Mouse (Mus musculus) embryonic facial prominence, embryonic 11.5 days (tissue): ENCODE results near the gene Fat1. TPM values are rescaled to one million over a fixed set of nuclear protein-coding genes. Genes with fewer than 3 reads are reported as not detected.

Source experiments
- ATAC-seq: fragments of 200-750 bp; cut with Nextera tagmentation; replicated peaks from 2 replicates; pipeline ENCODE4 v1.8.0; 2017; ENCODE audit warnings: low read depth; ENCODE audit not compliant: insufficient number of reproducible peaks, low FRiP score, low TSS enrichment
- DNase-seq: peaks from one replicate; pipeline ENCODE4 v3.0.0-alpha.2; 2015; ENCODE audit warnings: low spot score
- H3K27ac ChIP-seq: fragments of 300-500 bp; sonication (generic); replicated peaks from 2 replicates; pipeline ENCODE4 v1.5.1; 2014; ENCODE audit warnings: mild to moderate bottlenecking, low read depth, low read length, control low read depth
- H3K27me3 ChIP-seq: fragments of 300-500 bp; sonication (generic); 2 replicates; pipeline ENCODE4 v1.6.1; 2014; ENCODE audit warnings: mild to moderate bottlenecking, low read length, moderate library complexity, mixed read lengths; ENCODE audit not compliant: control insufficient read depth, insufficient read depth
- H3K36me3 ChIP-seq: fragments of 300-500 bp; sonication (generic); replicated peaks from 2 replicates; pipeline ENCODE4 v1.6.1; 2014; ENCODE audit warnings: low read depth, mild to moderate bottlenecking, low read length, moderate library complexity, mixed read lengths; ENCODE audit not compliant: control insufficient read depth, insufficient read depth
- H3K4me1 ChIP-seq: fragments of 300-500 bp; sonication (generic); 2 replicates; pipeline ENCODE4 v1.6.1; 2014; ENCODE audit warnings: low read length, mixed read lengths; ENCODE audit not compliant: control insufficient read depth, insufficient read depth
- H3K4me2 ChIP-seq: fragments of 300-500 bp; sonication (generic); 2 replicates; pipeline ENCODE4 v1.6.1; 2014; ENCODE audit warnings: low read depth, mild to moderate bottlenecking, control low read depth, low read length, moderate library complexity
- H3K4me3 ChIP-seq: fragments of 300-500 bp; sonication (generic); 2 replicates; pipeline ENCODE4 v1.5.1; 2014; ENCODE audit warnings: low read depth, low read length, control low read depth
- H3K9ac ChIP-seq: fragments of 300-500 bp; sonication (generic); replicated peaks from 2 replicates; pipeline ENCODE4 v1.6.1; 2014; ENCODE audit warnings: mild to moderate bottlenecking, control low read depth, low read length
- H3K9me3 ChIP-seq: fragments of 300-500 bp; sonication (generic); replicated peaks from 2 replicates; pipeline ENCODE4 v1.6.1; 2016; ENCODE audit warnings: mild to moderate bottlenecking, low read length, inconsistent platforms, mixed read lengths; ENCODE audit not compliant: control insufficient read depth
- whole genome bisulfite sequencing: fragments of 180-500 bp; shearing (Covaris S2); extraction: QIAGEN DNeasy Blood & Tissue Kit; methylation state at CpG from one replicate; pipeline ENCODE4 v1.1.7; 2014; 5-methylcytosine and 5-hydroxymethylcytosine counted together
- polyA plus RNA-seq: library from polyadenylated mRNA; unstranded; fragments of >200 nt; fragmentation: Nextera tagmentation; extraction: Ambion mirVana; gene quantifications from 2 replicates; pipeline ENCODE4 v1.2.1, GENCODE M21; 2014

The Fat1 gene
- polyA plus RNA-seq, 1 experiment from 2014 or later, result 34.4 TPM

- Histone ChIP-seq H3K9ac (no peak overlapping the region), H3K36me3 (peaks cover 6% of the 10 kb centered on the region)
These were observed 78.6 kb downstream of the Fat1 start for GRCm38 (mm10) chr8:45013852-45014251.

GRCm38 (mm10) chr8:45014498-45015067 lies 79.3 kb downstream of the Fat1 start:
- Histone ChIP-seq H3K4me2 (no peak overlapping the region), H3K36me3 (peaks cover 6% of the 10 kb centered on the region), H3K27me3 (no peaks in the 10 kb centered on the region), H3K4me3 (no peak overlapping the region), H3K9ac (no peak overlapping the region), H3K4me1 (no peaks in the 10 kb centered on the region), H3K27ac (no peak overlapping the region), H3K9me3 (no peaks in the 10 kb centered on the region)
- DNase-seq (no peak), ATAC-seq (no peak)
- 89% methylated on average over 11 of the region's 11 CpGs for WGBS

More at GRCm38 (mm10) chr8:45013852-45014251, 78.6 kb downstream of the Fat1 start:
- Histone ChIP-seq H3K27ac (no peak overlapping the region), H3K9me3 (no peaks in the 10 kb centered on the region), H3K4me3 (no peak overlapping the region), H3K4me1 (no peaks in the 10 kb centered on the region), H3K27me3 (no peaks in the 10 kb centered on the region), H3K4me2 (no peak overlapping the region)
- 92% methylated on average over 8 of the region's 8 CpGs for WGBS
- DNase-seq (no peak), ATAC-seq (no peak)

GRCm38 (mm10) chr8:45015876-45016275 lies 80.6 kb downstream of the Fat1 start:
- H3K9ac ChIP-seq, result no peak overlapping the region
- WGBS, result 92% methylated on average over 8 of the region's 8 CpGs
- H3K36me3 ChIP-seq, result no peaks in the 10 kb centered on the region

GRCm38 (mm10) chr8:45019241-45019640 lies 84.0 kb downstream of the Fat1 start:
- no peak overlapping the region for H3K27ac ChIP-seq
- ATAC-seq (no peak), DNase-seq (no peak)
- no peaks in the 10 kb centered on the region for H3K27me3 ChIP-seq
- H3K4me1 ChIP-seq, result no peaks in the 10 kb centered on the region
- H3K4me2 ChIP-seq, result no peak overlapping the region
- H3K9me3 ChIP-seq, result no peaks in the 10 kb centered on the region
- WGBS, result 80% methylated on average over 5 of the region's 5 CpGs
- H3K4me3 ChIP-seq, result no peak overlapping the region
- no peak overlapping the region for H3K9ac ChIP-seq
- H3K36me3 ChIP-seq, result peaks cover 13% of the 10 kb centered on the region

More at GRCm38 (mm10) chr8:45015876-45016275, 80.6 kb downstream of the Fat1 start:
- Histone ChIP-seq H3K4me3 (no peak overlapping the region), H3K9me3 (no peaks in the 10 kb centered on the region), H3K27ac (no peak overlapping the region), H3K4me2 (no peak overlapping the region), H3K4me1 (no peaks in the 10 kb centered on the region), H3K27me3 (no peaks in the 10 kb centered on the region)
- no peak for DNase-seq
- no peak for ATAC-seq

- H3K4me3 ChIP-seq, result no peak overlapping the region
- H3K36me3 ChIP-seq, result peaks cover 22% of the 10 kb centered on the region
- no peaks in the 10 kb centered on the region for H3K4me1 ChIP-seq
- H3K27me3 ChIP-seq, result no peaks in the 10 kb centered on the region
- DNase-seq, result no peak
- 80% methylated on average over 5 of the region's 5 CpGs for WGBS
- ATAC-seq, result no peak
- no peak overlapping the region for H3K9ac ChIP-seq
- H3K9me3 ChIP-seq, result no peaks in the 10 kb centered on the region
- H3K27ac ChIP-seq, result no peak overlapping the region
- H3K4me2 ChIP-seq, result no peak overlapping the region
These were observed 85.9 kb downstream of the Fat1 start for GRCm38 (mm10) chr8:45021171-45021570.

- Histone ChIP-seq H3K27ac (no peak overlapping the region), H3K9ac (no peak overlapping the region), H3K27me3 (no peaks in the 10 kb centered on the region), H3K4me1 (no peaks in the 10 kb centered on the region), H3K9me3 (no peaks in the 10 kb centered on the region), H3K4me3 (no peak overlapping the region), H3K4me2 (no peak overlapping the region), H3K36me3 (peaks cover 28% of the 10 kb centered on the region)
- ATAC-seq (no peak), DNase-seq (no peak)
- WGBS, result 94% methylated on average over 21 of the region's 21 CpGs
These were observed 86.8 kb downstream of the Fat1 start for GRCm38 (mm10) chr8:45021911-45022665.

- H3K4me1 ChIP-seq, result no peaks in the 10 kb centered on the region
- H3K27ac ChIP-seq, result no peak overlapping the region
- no peaks in the 10 kb centered on the region for H3K9me3 ChIP-seq
- ATAC-seq (no peak), DNase-seq (no peak)
- H3K36me3 ChIP-seq, result peaks cover 33% of the 10 kb centered on the region
- no peaks in the 10 kb centered on the region for H3K27me3 ChIP-seq
- H3K4me2 ChIP-seq, result no peak overlapping the region
- H3K9ac ChIP-seq, result no peak overlapping the region
- WGBS, result 83% methylated on average over 6 of the region's 6 CpGs
- no peak overlapping the region for H3K4me3 ChIP-seq
These were observed 92.8 kb downstream of the Fat1 start for GRCm38 (mm10) chr8:45028081-45028497.

- DNase-seq, result no peak
- Histone ChIP-seq H3K36me3 (peaks cover 24% of the 10 kb centered on the region), H3K4me3 (no peak overlapping the region), H3K4me1 (no peaks in the 10 kb centered on the region), H3K27me3 (no peaks in the 10 kb centered on the region), H3K9ac (no peak overlapping the region), H3K9me3 (no peaks in the 10 kb centered on the region), H3K27ac (no peak overlapping the region), H3K4me2 (no peak overlapping the region)
- WGBS, result 81% methylated on average over 15 of the region's 15 CpGs
- no peak for ATAC-seq
These were observed 103.1 kb downstream of the Fat1 start for GRCm38 (mm10) chr8:45038350-45038749.
